Mouse (Mus musculus): ENCODE data around the gene Gm49321. TPM values are rescaled to one million over a fixed set of nuclear protein-coding genes. Genes with fewer than 3 reads are reported as not detected.

Gene Gm49321
- polyA plus RNA-seq, 1 experiment from 2014 or later, result 7.3 TPM

GRCm38 (mm10) chr12:73949318-73950058, 12.0 kb downstream of the Gm49321 start:
- H3K27me3 ChIP-seq, result no peaks in the 10 kb centered on the region
- peak overlapping the region; percentile 56 for H3K4me3 ChIP-seq
- peak; percentile 87 for ATAC-seq (replicated peaks; ENCODE audit: insufficient number of reproducible peaks, insufficient read depth, low FRiP score, low read depth)
- peak overlapping the region; percentile 66 for H3K9ac ChIP-seq
- H3K36me3 ChIP-seq, result peaks cover 17% of the 10 kb centered on the region
- peak overlapping the region; percentile 81 for H3K4me2 ChIP-seq
- H3K4me1 ChIP-seq (replicated peaks), result peaks cover 27% of the 10 kb centered on the region
- peak overlapping the region; percentile 83 for H3K27ac ChIP-seq
- H3K9me3 ChIP-seq (replicated peaks), result no peaks in the 10 kb centered on the region
- 7% methylated on average over 46 of the region's 46 CpGs for WGBS

- Histone ChIP-seq H3K4me1 (replicated peaks) (peaks cover 28% of the 10 kb centered on the region), H3K4me3 (peak overlapping the region; percentile 47), H3K27me3 (no peaks in the 10 kb centered on the region), H3K4me2 (peak overlapping the region; percentile 69), H3K36me3 (0 out of 2 replicates have a peak, but pooled peaks cover under 1% of the 10 kb centered on the region), H3K9me3 (replicated peaks) (no peaks in the 10 kb centered on the region), H3K27ac (peak overlapping the region; percentile 45; the same call in 1 of the 2 replicates), H3K9ac (peak overlapping the region; percentile 42)
- ATAC-seq (replicated peaks; ENCODE audit: insufficient number of reproducible peaks, insufficient read depth, low FRiP score, low read depth), result 0 out of 2 replicates have a peak, but pooled peaks have one; percentile 28
- 5% methylated on average over 15 of the region's 15 CpGs for WGBS
These were observed 15.4 kb downstream of the Gm49321 start for GRCm38 (mm10) chr12:73952879-73953278.

- Histone ChIP-seq H3K4me3 (peak overlapping the region; percentile 47), H3K36me3 (no peaks in the 10 kb centered on the region), H3K9me3 (replicated peaks) (no peaks in the 10 kb centered on the region), H3K4me2 (peak overlapping the region; percentile 69), H3K27ac (0 out of 2 replicates have a peak overlapping the region, but pooled peaks have one; percentile 45), H3K4me1 (replicated peaks) (peaks cover 28% of the 10 kb centered on the region), H3K27me3 (no peaks in the 10 kb centered on the region), H3K9ac (peak overlapping the region; percentile 42)
- WGBS, result 30% methylated on average over 14 of the region's 14 CpGs
- no peak for ATAC-seq (replicated peaks; ENCODE audit: insufficient number of reproducible peaks, insufficient read depth, low FRiP score, low read depth)
These were observed 16.1 kb downstream of the Gm49321 start for GRCm38 (mm10) chr12:73953420-73954186.

GRCm38 (mm10) chr12:73954785-73955184, 17.3 kb downstream of the Gm49321 start:
- Histone ChIP-seq H3K4me3 (no peak overlapping the region), H3K9me3 (replicated peaks) (no peaks in the 10 kb centered on the region), H3K27me3 (no peaks in the 10 kb centered on the region), H3K9ac (no peak overlapping the region), H3K4me2 (no peak overlapping the region), H3K27ac (no peak overlapping the region), H3K4me1 (replicated peaks) (peaks cover 22% of the 10 kb centered on the region), H3K36me3 (no peaks in the 10 kb centered on the region)
- no peak for ATAC-seq (replicated peaks; ENCODE audit: insufficient number of reproducible peaks, insufficient read depth, low FRiP score, low read depth)
- WGBS, result 42% methylated on average over 5 of the region's 5 CpGs

GRCm38 (mm10) chr12:73957676-73958075, 20.2 kb downstream of the Gm49321 start:
- 88% methylated on average over 3 of the region's 3 CpGs for WGBS
- H3K4me1 ChIP-seq (replicated peaks), result peaks cover 18% of the 10 kb centered on the region
- no peak overlapping the region for H3K27ac ChIP-seq
- H3K36me3 ChIP-seq, result no peaks in the 10 kb centered on the region
- H3K4me3 ChIP-seq, result no peak overlapping the region
- no peaks in the 10 kb centered on the region for H3K27me3 ChIP-seq
- no peak overlapping the region for H3K4me2 ChIP-seq
- H3K9ac ChIP-seq, result no peak overlapping the region
- H3K9me3 ChIP-seq (replicated peaks), result no peaks in the 10 kb centered on the region
- ATAC-seq (replicated peaks; ENCODE audit: insufficient number of reproducible peaks, insufficient read depth, low FRiP score, low read depth), result no peak

- WGBS, result 80% methylated on average over 2 of the region's 2 CpGs
- no peak for ATAC-seq (replicated peaks; ENCODE audit: insufficient number of reproducible peaks, insufficient read depth, low FRiP score, low read depth)
These were observed 21.4 kb downstream of the Gm49321 start for GRCm38 (mm10) chr12:73958830-73959229.

GRCm38 (mm10) chr12:73964291-73965281, 27.1 kb downstream of the Gm49321 start, which contains the start of gene Snapc1:
Gene Snapc1, plus strand, starts transcription at chr12:73964481.
- peak within 1 kb of the TSS; percentile 85 for H3K9ac ChIP-seq
- no peaks in the 10 kb centered on the region for H3K9me3 ChIP-seq (replicated peaks)
- peak within 1 kb of the TSS; percentile 87 for H3K4me3 ChIP-seq
- WGBS, result 1% methylated on average over 60 of the region's 60 CpGs
- H3K4me1 ChIP-seq (replicated peaks), result peaks cover 7% of the 10 kb centered on the region
- H3K4me2 ChIP-seq, result peak within 1 kb of the TSS; percentile 87
- peak within 1 kb of the TSS; percentile 82 for H3K27ac ChIP-seq
- peaks cover 19% of the 10 kb centered on the region for H3K36me3 ChIP-seq
- ATAC-seq (replicated peaks; ENCODE audit: insufficient number of reproducible peaks, insufficient read depth, low FRiP score, low read depth), result peak; percentile 100
- H3K27me3 ChIP-seq, result no peaks in the 10 kb centered on the region

More at GRCm38 (mm10) chr12:73958830-73959229, 21.4 kb downstream of the Gm49321 start:
- H3K4me1 ChIP-seq (replicated peaks), result peaks cover 10% of the 10 kb centered on the region
- H3K27ac ChIP-seq, result no peak overlapping the region
- no peaks in the 10 kb centered on the region for H3K9me3 ChIP-seq (replicated peaks)
- H3K27me3 ChIP-seq, result no peaks in the 10 kb centered on the region
- no peaks in the 10 kb centered on the region for H3K36me3 ChIP-seq
- H3K9ac ChIP-seq, result no peak overlapping the region
- no peak overlapping the region for H3K4me3 ChIP-seq
- no peak overlapping the region for H3K4me2 ChIP-seq

GRCm38 (mm10) chr12:73969142-73969541, 31.7 kb downstream of the Gm49321 start:
- 95% methylated on average over 8 of the region's 8 CpGs for WGBS
- H3K27ac ChIP-seq, result no peak overlapping the region
- H3K4me1 ChIP-seq (replicated peaks), result peaks cover 7% of the 10 kb centered on the region
- 0 out of 2 replicates have a peak, but pooled peaks cover 6% of the 10 kb centered on the region for H3K9me3 ChIP-seq (replicated peaks)
- ATAC-seq (replicated peaks; ENCODE audit: insufficient number of reproducible peaks, insufficient read depth, low FRiP score, low read depth), result no peak
- H3K27me3 ChIP-seq, result no peaks in the 10 kb centered on the region
- H3K4me3 ChIP-seq, result no peak overlapping the region
- no peak overlapping the region for H3K4me2 ChIP-seq
- H3K36me3 ChIP-seq, result peaks cover 58% of the 10 kb centered on the region
- H3K9ac ChIP-seq, result no peak overlapping the region

- Histone ChIP-seq H3K27me3 (no peaks in the 10 kb centered on the region), H3K4me3 (no peak overlapping the region), H3K9me3 (replicated peaks) (0 out of 2 replicates have a peak, but pooled peaks cover 6% of the 10 kb centered on the region), H3K9ac (no peak overlapping the region), H3K27ac (no peak overlapping the region), H3K36me3 (peaks cover 76% of the 10 kb centered on the region), H3K4me1 (replicated peaks) (no peaks in the 10 kb centered on the region), H3K4me2 (no peak overlapping the region)
- WGBS, result 78% methylated on average over 6 of the region's 6 CpGs
- ATAC-seq (replicated peaks; ENCODE audit: insufficient number of reproducible peaks, insufficient read depth, low FRiP score, low read depth), result no peak
These were observed 37.1 kb downstream of the Gm49321 start for GRCm38 (mm10) chr12:73974584-73974983.

- Histone ChIP-seq H3K4me2 (no peak overlapping the region), H3K9ac (no peak overlapping the region), H3K4me3 (no peak overlapping the region), H3K4me1 (replicated peaks) (peaks cover 8% of the 10 kb centered on the region), H3K27ac (no peak overlapping the region), H3K27me3 (no peaks in the 10 kb centered on the region), H3K36me3 (peaks cover 53% of the 10 kb centered on the region), H3K9me3 (replicated peaks) (no peaks in the 10 kb centered on the region)
- no peak for ATAC-seq (replicated peaks; ENCODE audit: insufficient number of reproducible peaks, insufficient read depth, low FRiP score, low read depth)
- 84% methylated on average over 3 of the region's 3 CpGs for WGBS
These were observed 40.7 kb downstream of the Gm49321 start for GRCm38 (mm10) chr12:73978144-73978543.
